Mouse (Mus musculus) ES-Bruce4 (cell line): ENCODE results near the gene Mcoln3. TPM values are rescaled to one million over a fixed set of nuclear protein-coding genes. Genes with fewer than 3 reads are reported as not detected.
A peak's percentile ranks its signal among the peaks of the same experiment; 100 is the strongest.

Experiments used
- H3K27ac ChIP-seq: 2 replicates; pipeline ENCODE4 v1.5.1; 2012; ENCODE audit warnings: low read length, inconsistent platforms; ENCODE audit not compliant: insufficient read depth
- H3K27me3 ChIP-seq: 2 replicates; pipeline ENCODE4 v1.6.1; 2012; ENCODE audit warnings: mild to moderate bottlenecking, low read length, inconsistent platforms; ENCODE audit not compliant: control insufficient read depth, poor library complexity, insufficient read depth, severe bottlenecking
- H3K36me3 ChIP-seq: 2 replicates; pipeline ENCODE4 v1.6.1; 2012; ENCODE audit warnings: inconsistent platforms, mild to moderate bottlenecking, low read length, moderate library complexity; ENCODE audit not compliant: control insufficient read depth, poor library complexity, insufficient read depth, severe bottlenecking
- H3K4me1 ChIP-seq: one replicate; pipeline ENCODE4 v1.8.1; 2011; ENCODE audit warnings: low read length; ENCODE audit not compliant: control insufficient read depth, insufficient read depth
- H3K4me3 ChIP-seq: 2 replicates; pipeline ENCODE4 v1.5.1; 2011; ENCODE audit warnings: low read depth, mild to moderate bottlenecking, low read length
- H3K9ac ChIP-seq: 2 replicates; pipeline ENCODE4 v1.6.1; 2012; ENCODE audit warnings: low read depth, mild to moderate bottlenecking, inconsistent platforms; ENCODE audit not compliant: poor library complexity, severe bottlenecking
- H3K9me3 ChIP-seq: replicated peaks from 2 replicates; pipeline ENCODE4 v1.6.1; 2012; ENCODE audit warnings: mild to moderate bottlenecking, low read length, inconsistent platforms; ENCODE audit not compliant: control insufficient read depth, poor library complexity, insufficient read depth, severe bottlenecking
- CTCF ChIP-seq: IDR thresholded peaks from one replicate; pipeline ENCODE4 v1.8.1; 2011; ENCODE audit warnings: low read depth, low read length
- EP300 ChIP-seq: IDR thresholded peaks from 2 replicates; pipeline ENCODE4 v1.6.1; 2011; ENCODE audit warnings: low read depth, low read length; ENCODE audit not compliant: insufficient read depth
- POLR2A ChIP-seq: IDR thresholded peaks from one replicate; pipeline ENCODE4 v1.8.1; 2011; ENCODE audit warnings: low read length; ENCODE audit not compliant: insufficient read depth
- polyA plus RNA-seq: library from polyadenylated mRNA; stranded (reverse); fragments of >200 nt; gene quantifications from 2 replicates; pipeline ENCODE4 v1.2.4, GENCODE M21; 2011; ENCODE audit warnings: low read depth; ENCODE audit not compliant: missing spikeins, insufficient read depth, insufficient read length

The Mcoln3 gene
- polyA plus RNA-seq, 1 experiment, result 13.1 TPM

GRCm38 (mm10) chr3:146096986-146097385, 20.3 kb upstream of the Mcoln3 start:
- Histone ChIP-seq H3K27ac (no peak overlapping the region), H3K9ac (no peak overlapping the region), H3K4me1 (no peaks in the 10 kb centered on the region), H3K27me3 (no peaks in the 10 kb centered on the region), H3K36me3 (no peaks in the 10 kb centered on the region), H3K4me3 (no peak overlapping the region), H3K9me3 (peaks cover 3% of the 10 kb centered on the region; the same call in 1 of the 2 replicates)
- TF ChIP-seq EP300 (no peak), CTCF (no peak), POLR2A (no peak)

GRCm38 (mm10) chr3:146097861-146098260, 19.4 kb upstream of the Mcoln3 start:
- no peak for TF ChIP-seq EP300
- no peak for TF ChIP-seq CTCF
- no peak for TF ChIP-seq POLR2A
- no peaks in the 10 kb centered on the region for H3K27me3 ChIP-seq
- no peak overlapping the region for H3K4me3 ChIP-seq
- no peak overlapping the region for H3K9ac ChIP-seq
- 0 out of 2 replicates have a peak, but pooled peaks cover 3% of the 10 kb centered on the region for H3K9me3 ChIP-seq
- no peaks in the 10 kb centered on the region for H3K36me3 ChIP-seq
- H3K27ac ChIP-seq, result no peak overlapping the region
- no peaks in the 10 kb centered on the region for H3K4me1 ChIP-seq

- Histone ChIP-seq H3K27ac (no peak overlapping the region), H3K4me3 (no peak overlapping the region), H3K9ac (no peak overlapping the region), H3K36me3 (no peaks in the 10 kb centered on the region), H3K4me1 (no peaks in the 10 kb centered on the region), H3K9me3 (0 out of 2 replicates have a peak, but pooled peaks cover 3% of the 10 kb centered on the region), H3K27me3 (no peaks in the 10 kb centered on the region)
- TF ChIP-seq CTCF (no peak), EP300 (no peak)
Observed at GRCm38 (mm10) chr3:146099925-146100324, 17.3 kb upstream of the Mcoln3 start.

GRCm38 (mm10) chr3:146102049-146102448, 15.2 kb upstream of the Mcoln3 start:
- Histone ChIP-seq H3K9me3 (no peaks in the 10 kb centered on the region), H3K27ac (no peak overlapping the region), H3K9ac (no peak overlapping the region), H3K27me3 (no peaks in the 10 kb centered on the region), H3K36me3 (no peaks in the 10 kb centered on the region), H3K4me1 (no peaks in the 10 kb centered on the region), H3K4me3 (no peak overlapping the region)
- peak; percentile 67 for TF ChIP-seq CTCF
- no peak for TF ChIP-seq EP300

- H3K27ac ChIP-seq, result no peak overlapping the region
- H3K9me3 ChIP-seq, result no peaks in the 10 kb centered on the region
- H3K27me3 ChIP-seq, result no peaks in the 10 kb centered on the region
- peaks cover 1% of the 10 kb centered on the region for H3K4me1 ChIP-seq
- no peak overlapping the region for H3K9ac ChIP-seq
- H3K36me3 ChIP-seq, result no peaks in the 10 kb centered on the region
- no peak overlapping the region for H3K4me3 ChIP-seq
- TF ChIP-seq POLR2A, result no peak
- TF ChIP-seq CTCF, result no peak
- no peak for TF ChIP-seq EP300
Observed at GRCm38 (mm10) chr3:146107116-146107849, 10.0 kb upstream of the Mcoln3 start.

GRCm38 (mm10) chr3:146107921-146108571, 9.2 kb upstream of the Mcoln3 start, which contains the start of gene Wdr63:
Gene Wdr63 (minus strand): TSS chr3:146108130.
- Histone ChIP-seq H3K27me3 (no peaks in the 10 kb centered on the region), H3K9me3 (no peaks in the 10 kb centered on the region), H3K4me1 (peaks cover 1% of the 10 kb centered on the region), H3K36me3 (no peaks in the 10 kb centered on the region), H3K27ac (no peak within 1 kb of the TSS), H3K9ac (no peak within 1 kb of the TSS), H3K4me3 (peak within 1 kb of the TSS; percentile 51; the same call in 1 of the 2 replicates)
- TF ChIP-seq POLR2A (no peak), EP300 (no peak), CTCF (no peak)
